Mouse (Mus musculus): ENCODE measurements around the gene H2-Oa.
A peak's percentile ranks its signal among the peaks of the same experiment; 100 is the strongest.

DNA sequence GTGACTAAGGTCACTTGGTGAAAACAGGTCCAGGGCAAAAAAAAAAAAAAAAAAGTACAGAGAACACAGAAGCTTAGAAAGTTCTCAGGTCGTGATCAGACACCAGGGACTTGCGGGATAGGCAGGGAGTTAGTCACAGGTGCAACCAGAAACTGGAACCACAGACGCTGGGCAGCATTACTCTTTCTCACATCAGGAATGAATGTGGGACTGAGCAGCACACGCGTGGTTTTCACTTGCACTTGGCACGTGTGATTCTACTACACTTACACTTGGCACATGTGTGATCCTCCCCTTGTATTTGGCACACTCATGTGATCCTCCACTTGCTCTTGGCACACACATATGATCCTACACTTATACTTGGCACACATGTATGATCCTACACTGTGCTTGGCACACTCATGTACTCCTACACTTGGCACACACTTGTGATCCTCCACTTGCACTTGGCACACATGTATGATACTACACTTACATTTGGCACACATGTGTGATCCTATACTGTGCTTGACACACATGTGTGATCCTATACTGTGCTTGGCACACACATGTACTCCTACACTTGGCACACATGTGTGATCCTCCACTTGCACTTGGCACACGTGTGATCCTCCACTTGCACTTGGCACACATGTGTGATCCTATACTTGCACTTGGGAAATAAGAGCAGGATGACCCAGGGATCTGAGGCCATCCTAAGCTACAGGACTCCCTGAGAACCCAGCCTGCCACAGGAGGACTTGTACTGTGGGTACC, 15.1 kb downstream of the H2-Oa start:
- TF ChIP-seq POLR2A (IDR thresholded peaks at IDR 0.05; ENCODE audit: low read depth, low read length) (0 out of 2 replicates have a peak, but pooled peaks have one; percentile 42), CTCF (IDR thresholded peaks at IDR 0.05; ENCODE audit: borderline replicate concordance, insufficient read depth, low read length) (no peak)
